Mouse (Mus musculus): ENCODE data around the gene Gpr137.
"Not testable (repeated sequence)": the region's sequence is repeated elsewhere in the genome, so short reads cannot be mapped to it uniquely, and the experiment has no call there.

The Gpr137 gene

GRCm38 (mm10) chr19:6920741-6921636 is 21.3 kb downstream of the Gpr137 start:
- no peak for DNase-seq

GRCm38 (mm10) chr19:6919876-6920740 is 22.2 kb downstream of the Gpr137 start:
- peak; percentile 75 for DNase-seq

DNA sequence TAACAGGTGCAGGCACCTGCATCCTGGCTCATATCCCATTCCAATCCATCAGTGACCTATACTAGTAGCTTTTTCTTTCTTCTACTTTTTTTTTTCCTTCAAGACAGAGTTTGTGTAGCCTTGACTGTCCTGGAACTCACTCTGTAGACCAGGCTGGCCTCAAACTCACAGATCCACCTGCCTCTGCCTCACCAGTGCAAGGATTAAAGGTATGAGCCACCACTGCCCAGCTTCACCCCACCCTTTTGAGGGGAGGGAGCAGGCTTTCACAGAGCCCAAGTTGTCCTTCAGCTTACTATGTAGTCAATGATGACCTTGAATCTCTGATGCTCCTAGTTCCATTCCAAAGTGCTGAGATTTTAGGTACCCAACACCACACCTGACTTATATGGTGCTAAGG is 22.8 kb downstream of the Gpr137 start:
- DNase-seq, result no peak

DNA sequence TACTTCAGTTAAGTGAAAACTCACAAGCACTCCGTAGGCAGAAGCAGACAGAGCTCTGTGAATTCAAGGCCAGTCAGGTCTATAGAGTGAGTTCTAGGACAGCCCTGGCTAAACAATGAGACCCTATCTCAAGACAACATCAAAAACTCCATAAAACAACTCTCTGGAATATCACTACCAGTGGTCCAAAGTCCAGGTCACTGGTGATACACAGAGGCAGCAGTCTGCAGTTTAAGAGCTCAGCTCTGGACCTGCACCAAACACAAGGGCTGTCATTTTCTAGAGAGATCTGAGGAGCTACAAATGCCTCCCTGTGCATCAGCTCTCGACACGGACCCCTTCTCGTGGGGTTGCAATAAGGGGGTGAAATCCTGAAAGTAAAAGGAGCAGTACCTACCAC is 24.0 kb downstream of the Gpr137 start:
- DNase-seq, result no peak

DNA sequence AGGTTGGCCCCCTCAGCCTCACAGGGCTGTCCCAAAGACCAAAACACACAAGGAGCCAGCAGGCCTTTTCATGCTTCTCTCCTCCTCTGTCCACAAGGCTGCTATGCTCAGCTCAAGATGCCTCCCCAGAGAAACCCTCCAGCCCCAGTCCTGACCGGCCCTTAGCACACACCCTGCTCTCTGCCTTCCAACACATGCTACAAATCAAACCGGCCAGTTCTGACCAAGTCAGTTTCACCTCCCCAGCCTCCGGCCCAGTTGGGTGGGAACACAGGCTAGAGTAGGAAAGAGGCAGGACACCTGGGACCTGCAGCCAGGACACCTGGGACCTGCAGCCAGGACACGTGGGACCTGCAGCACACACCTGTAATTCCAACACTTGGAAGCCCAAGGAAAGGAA is 25.8 kb downstream of the Gpr137 start:
- DNase-seq, result no peak

GRCm38 (mm10) chr19:6915276-6915675 is 27.0 kb downstream of the Gpr137 start:
- no peak for DNase-seq

DNA sequence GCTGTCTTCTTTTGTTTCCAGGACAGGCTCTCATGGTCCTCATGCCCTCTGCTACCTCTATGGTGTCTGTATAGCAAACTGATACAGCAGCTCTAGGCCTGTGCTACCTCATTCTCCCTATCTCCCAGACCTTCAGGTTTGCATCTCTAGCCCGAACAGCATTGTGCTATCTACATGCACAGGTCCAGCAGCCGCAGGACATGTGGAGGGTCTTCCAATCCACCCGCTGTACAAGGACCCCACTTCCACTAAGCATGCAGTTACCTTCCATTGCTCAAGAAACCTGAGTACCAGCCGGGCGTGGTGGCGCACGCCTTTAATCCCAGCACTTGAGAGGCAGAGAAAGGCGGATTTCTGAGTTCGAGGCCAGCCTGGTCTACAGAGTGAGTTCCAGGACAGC is 27.7 kb downstream of the Gpr137 start:
- DNase-seq, result no peak

DNA sequence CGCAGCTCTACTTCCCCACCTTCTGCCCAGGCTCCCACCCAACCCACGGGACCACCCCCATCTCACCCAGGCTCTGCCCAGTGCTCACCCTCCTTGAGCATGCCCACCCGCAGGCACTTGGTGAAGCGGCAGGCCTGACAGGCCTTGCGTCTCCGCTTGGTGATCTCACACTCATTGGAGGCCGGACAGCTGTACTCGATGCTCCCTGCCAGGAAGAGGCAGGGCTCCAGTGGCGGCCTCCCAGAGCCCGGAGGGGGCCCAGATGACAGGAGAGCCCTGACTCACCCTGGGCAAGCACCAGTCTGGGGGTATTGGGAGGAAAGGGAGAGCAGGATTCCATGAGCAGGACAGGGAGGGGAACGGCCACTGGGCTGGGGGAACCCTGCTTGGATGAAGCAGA is 28.3 kb downstream of the Gpr137 start:
- DNase-seq, result no peak

- DNase-seq, result no peak
These were observed 29.2 kb downstream of the Gpr137 start for GRCm38 (mm10) chr19:6913036-6913435.

- DNase-seq, result no peak
These were observed 29.9 kb downstream of the Gpr137 start for GRCm38 (mm10) chr19:6912205-6912970.

DNA sequence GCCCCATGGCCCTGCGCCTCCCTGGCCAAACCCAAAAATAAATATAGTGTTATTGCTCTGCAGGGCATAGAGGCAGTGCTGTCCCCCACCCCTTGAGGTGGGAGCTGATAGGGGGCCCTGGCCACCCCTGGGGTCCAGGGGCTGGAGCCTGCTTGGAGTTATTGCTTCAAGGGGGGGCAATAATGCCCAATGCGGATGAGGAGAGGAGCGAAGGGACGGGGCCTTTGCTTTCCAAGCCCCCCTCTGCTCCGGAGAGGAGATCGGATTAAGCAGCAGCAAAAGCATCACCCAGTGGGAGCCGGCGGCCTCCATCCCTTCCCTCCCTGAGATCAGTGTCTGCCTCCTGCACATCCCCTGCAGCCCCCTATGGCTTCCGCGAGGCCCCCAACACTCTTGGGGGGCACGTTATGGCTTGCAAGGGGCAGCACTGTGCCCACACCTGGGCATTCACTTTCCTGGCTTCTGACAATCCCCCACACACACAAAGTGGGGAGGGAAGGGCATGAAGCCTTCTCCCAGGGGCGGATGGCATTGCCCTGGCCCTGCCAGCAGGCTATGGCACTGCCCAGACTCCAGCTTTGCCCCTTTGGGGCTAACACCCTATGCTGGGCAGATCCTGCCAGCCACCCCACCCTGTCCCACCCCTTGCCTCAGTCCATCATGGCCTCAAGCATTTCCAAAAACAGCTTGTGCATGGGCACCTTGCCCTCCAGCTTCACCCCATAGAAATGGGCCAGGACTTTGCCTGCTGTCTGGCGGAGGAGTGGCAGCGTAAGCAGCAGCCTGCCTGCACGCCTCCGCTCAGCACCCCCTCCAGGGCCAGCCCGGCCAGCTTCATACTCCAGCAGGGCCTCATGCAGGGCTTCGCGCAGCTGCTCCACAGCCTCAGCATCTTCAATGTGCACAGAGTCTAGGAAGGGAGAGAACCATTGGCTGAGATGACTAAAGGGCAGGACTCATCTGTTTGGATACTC is 30.9 kb downstream of the Gpr137 start:
- no peak for DNase-seq

- DNase-seq, result not testable (repeated sequence)
These were observed 32.0 kb downstream of the Gpr137 start for GRCm38 (mm10) chr19:6910306-6910705.

GRCm38 (mm10) chr19:6909507-6910289 is 32.6 kb downstream of the Gpr137 start, which contains the start of the genes Trmt112 and Prdx5:
Trmt112 (plus strand) TSS chr19:6909698.
Prdx5 (minus strand) TSS chr19:6910106.
- DNase-seq, result peak; percentile 91

DNA sequence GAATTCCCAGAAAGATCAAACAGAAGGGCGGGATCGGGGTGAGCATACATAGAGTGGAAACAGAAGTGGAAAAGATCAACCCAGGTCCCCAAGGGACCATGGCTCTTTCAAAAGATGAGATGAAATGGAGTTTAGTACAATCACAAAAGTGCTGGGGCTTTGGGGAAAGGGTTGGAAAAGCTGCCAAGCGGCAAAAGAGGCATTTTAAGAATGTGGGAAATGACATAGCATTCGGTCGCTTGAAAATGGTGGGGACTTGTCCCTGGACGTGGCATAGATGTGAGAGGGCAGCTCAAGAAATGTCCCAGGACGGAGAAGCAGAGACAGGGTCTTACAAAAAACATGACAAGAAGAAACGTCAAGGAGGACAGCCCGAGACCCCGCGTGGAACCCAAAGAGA is 33.3 kb downstream of the Gpr137 start:
- DNase-seq, result no peak

DNA sequence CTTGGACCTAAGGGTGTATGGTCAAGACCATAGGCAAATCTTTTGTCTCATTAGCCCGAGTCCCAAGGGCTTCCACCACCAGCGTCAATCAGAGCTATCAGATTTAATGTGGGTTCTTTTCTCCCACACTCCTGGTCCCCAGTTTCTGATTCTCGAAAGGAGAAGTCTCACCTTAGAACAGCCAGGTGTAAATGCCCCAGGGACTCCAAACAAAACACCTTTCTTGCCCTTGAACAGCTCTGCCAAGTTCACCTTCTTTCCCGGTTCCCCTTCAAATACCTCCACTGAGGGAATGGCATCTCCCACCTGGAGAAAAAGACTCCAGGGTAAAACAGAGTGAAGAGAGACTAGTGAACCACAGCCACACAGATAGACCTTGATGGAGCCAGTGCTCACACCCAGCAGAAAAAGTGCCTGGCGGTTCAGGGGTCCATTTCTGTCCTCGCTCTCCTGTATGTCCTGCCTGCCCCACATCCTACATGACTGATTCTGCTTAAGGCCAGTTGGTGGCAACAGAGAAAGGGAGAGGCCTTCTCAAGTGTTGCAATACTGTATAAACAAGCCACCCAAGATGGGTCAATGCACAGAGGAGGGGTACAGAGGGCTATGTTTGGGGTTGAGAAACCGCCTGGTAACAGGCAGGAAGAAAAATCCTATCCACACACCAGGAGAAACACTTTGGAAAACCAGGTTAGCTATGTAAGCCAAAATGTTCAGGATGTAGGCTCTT is 34.3 kb downstream of the Gpr137 start:
- peak; percentile 62 for DNase-seq

DNA sequence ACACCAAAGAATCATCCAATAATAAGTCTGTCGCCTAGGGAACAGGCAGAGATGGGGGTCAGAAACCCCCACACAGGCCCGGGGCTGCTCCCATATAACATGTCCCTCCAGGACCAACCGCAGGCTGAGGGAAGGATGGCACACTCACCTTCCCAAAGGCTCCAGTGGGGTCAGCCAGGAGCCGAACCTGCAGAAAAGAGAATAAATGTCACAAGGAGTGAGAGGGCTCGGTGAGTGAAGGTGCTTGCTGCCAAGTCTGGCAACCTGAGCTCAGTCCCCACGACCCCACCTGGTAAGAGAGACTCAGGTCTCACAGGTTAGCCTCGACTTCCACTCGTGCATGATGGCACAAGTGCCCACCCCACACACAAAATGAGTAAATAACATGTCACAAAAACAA is 35.2 kb downstream of the Gpr137 start:
- DNase-seq, result no peak

DNA sequence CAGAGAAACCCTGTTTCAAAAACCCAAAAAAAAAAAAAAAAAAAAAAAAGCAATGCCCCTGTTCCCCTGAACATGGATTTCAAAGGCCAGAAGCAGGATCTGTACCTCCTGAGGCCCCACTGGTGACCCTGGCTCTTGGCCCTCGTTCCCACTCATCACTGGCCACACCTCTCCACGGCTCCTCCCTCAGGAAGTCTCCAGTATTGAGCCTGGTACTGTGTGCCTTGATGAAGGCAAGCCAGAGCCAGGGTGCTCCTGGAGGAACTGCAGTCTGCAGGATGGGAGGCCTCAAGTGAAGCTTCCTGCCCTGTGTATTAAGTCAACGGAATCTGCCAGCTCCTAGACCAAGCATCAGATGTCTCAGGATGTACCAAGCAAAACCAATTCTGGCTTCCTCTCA is 36.1 kb downstream of the Gpr137 start:
- peak; percentile 65 for DNase-seq

DNA sequence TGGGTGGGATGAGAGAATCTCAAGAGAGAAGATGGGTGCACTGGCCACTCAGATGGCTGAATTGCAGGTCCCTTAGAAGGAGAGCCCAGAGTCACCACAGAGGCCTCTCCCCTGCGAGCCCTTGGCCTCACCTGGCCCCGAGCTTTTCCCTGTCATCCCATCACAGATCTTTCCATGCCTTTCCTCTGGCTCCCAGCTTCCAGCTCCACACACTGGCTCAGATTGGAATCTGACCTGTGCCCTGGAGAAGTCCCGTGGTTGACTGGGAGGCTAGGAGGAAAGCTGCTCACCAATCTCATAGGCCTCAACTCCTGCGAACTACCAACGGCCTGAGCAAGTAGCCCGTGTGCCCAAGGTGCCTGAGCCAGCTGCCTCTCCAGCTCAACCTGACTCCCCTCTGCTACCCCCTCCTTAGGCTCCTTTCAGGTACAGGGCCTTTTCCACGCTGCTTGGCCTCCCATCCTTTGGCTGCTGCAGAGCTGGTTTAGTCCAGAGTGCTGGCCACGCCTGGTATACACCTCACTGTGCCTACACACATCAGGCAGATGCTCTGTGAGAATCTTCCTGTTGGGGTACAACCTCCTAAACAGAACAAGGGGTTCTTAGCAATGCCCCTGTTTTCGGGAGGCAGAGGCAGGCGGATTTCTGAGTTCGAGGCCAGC is 36.7 kb downstream of the Gpr137 start:
- DNase-seq, result no peak

DNA sequence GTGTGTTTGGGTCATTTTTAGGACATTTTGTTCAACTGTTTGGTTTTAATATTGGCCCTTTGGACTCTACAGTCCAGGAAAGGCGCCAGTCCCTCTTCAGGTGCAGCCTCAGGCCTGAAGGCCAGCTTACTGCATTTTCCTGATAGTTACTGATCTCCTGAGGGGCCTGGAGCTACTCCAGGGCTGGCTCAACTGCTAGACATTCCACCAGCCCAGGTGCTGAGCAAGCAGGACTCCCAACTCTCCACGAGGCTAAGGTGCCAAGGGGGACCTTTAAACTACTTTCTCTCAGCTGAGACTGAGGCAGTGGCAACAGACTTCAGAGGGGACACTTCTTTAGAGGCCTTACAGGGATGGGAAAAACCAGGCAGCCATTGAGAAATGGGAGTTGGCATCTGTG is 37.4 kb downstream of the Gpr137 start:
- DNase-seq, result peak; percentile 77

DNA sequence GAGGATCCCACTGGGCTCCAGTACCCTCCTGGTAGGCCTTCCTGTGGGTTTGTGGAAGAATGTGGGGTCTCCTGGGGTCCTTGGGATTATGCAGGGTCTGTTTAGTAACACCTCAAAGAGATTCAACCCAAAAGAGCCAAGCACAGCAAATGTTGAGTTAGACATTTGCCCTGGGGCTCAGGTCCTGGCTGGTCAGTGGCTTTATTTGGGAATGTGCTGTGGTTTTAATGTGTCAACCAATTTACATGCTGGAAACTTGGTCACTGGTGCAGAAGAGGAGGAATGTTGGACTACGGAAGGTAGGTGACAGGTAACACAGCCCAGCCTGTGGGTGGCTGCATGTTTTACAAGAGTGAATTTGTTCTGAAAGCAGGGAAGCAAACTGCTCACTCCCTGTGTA is 39.2 kb downstream of the Gpr137 start:
- DNase-seq, result peak; percentile 60

All from kidney, adult 18-20 months (tissue).